Mouse (Mus musculus) cortical plate, adult 2 months (tissue): Measurements from ENCODE around the gene Csgalnact2.

ENCODE experiments used
- CTCF ChIP-seq: fragments of 200-500 bp; IDR thresholded peaks from 2 replicates; pipeline ENCODE4 v1.5.1; 2011; ENCODE audit warnings: mild to moderate bottlenecking, control low read depth, low read length; ENCODE audit not compliant: insufficient read depth; ENCODE audit errors: extremely low read depth
- POLR2A ChIP-seq: fragments of 200-500 bp; IDR thresholded peaks from 2 replicates; pipeline ENCODE4 v1.6.1; 2011; ENCODE audit warnings: mild to moderate bottlenecking, low read length, control low read depth; ENCODE audit not compliant: insufficient read depth; ENCODE audit errors: extremely low read depth

DNA sequence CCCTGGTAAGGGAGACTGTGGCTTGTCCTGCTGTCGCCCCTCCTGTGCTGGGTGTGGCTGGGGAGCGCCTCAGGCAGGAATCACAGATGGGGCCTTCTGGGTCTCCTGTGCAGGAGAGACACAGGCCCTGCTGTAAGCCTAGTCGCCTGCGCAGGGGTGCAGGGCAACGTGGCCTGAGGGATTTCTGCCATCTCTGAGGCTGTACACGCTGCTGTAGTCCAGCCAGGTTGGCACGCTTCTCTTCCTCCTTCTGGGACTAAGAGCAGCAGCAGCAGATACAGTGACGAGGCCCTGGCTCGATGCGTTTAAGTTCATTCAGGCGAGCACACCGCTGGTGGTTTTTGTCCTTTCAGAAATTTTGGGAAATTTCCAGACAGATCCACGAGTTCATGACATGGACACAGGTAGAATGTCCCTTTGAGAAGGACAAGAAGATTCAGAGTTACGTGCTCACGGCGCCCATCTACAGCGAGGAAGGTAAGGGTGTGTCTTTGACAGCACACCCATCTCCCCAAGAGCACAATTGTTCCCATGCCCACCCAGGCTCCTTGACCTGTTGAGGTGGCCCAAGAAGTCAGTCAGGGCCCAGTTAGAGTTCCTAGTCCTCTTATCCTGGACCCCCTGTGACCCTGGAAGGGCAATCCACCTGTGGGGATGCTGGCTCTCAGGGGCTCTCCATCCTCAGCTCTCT is 50.0 kb downstream of the Csgalnact2 start:
- TF ChIP-seq POLR2A (no peak), CTCF (no peak)
